Mouse (Mus musculus) megakaryocyte, embryonic 14.5 days (primary cell): ENCODE data around the gene Masp1. TPM values are rescaled to one million over a fixed set of nuclear protein-coding genes. Genes with fewer than 3 reads are reported as not detected.

Source experiments
- H3K27me3 ChIP-seq: replicated peaks from 2 replicates; pipeline ENCODE3; 2012; ENCODE audit warnings: inconsistent platforms
- H3K36me3 ChIP-seq: replicated peaks from 2 replicates; pipeline ENCODE3; 2012; ENCODE audit warnings: low read length, inconsistent platforms, mixed read lengths
- H3K4me1 ChIP-seq: 2 replicates; pipeline ENCODE4 v1.6.1; 2012; ENCODE audit warnings: inconsistent platforms
- H3K4me3 ChIP-seq: replicated peaks from 2 replicates; pipeline ENCODE3; 2012; ENCODE audit warnings: moderate library complexity, mild to moderate bottlenecking, inconsistent platforms
- H3K9me3 ChIP-seq: 2 replicates; pipeline ENCODE4 v1.6.1; 2012; ENCODE audit warnings: inconsistent platforms
- FLI1 ChIP-seq: IDR thresholded peaks from 2 replicates; pipeline ENCODE4 v1.6.1; 2012; ENCODE audit warnings: low read length, inconsistent platforms, mixed read lengths
- GATA1 ChIP-seq: IDR thresholded peaks from 3 replicates; pipeline ENCODE4 v1.6.1; 2012; ENCODE audit warnings: mixed read lengths, low read length, inconsistent platforms, borderline replicate concordance
- polyA plus RNA-seq: library from polyadenylated mRNA; stranded (reverse); fragments of >175 nt; gene quantifications from 2 replicates; pipeline ENCODE4 v1.2.3, GENCODE M21; 2012; ENCODE audit warnings: low replicate concordance; ENCODE audit not compliant: insufficient read depth

Gene Masp1
- 0.10 TPM in 1 of 2 replicates, not detected in the other for polyA plus RNA-seq

GRCm38 (mm10) chr16:23520235-23520871 is at the start of gene Masp1, which contains the start of gene Rtp4:
Masp1 (minus strand) TSS chr16:23520815.
Rtp4 (plus strand) TSS chr16:23520291.
- Histone ChIP-seq H3K36me3 (no peaks in the 10 kb centered on the region), H3K9me3 (no peaks in the 10 kb centered on the region), H3K4me3 (no peak within 1 kb of the TSS), H3K27me3 (peaks cover 12% of the 10 kb centered on the region), H3K4me1 (no peaks in the 10 kb centered on the region)
- TF ChIP-seq FLI1, result no peak
- no peak for TF ChIP-seq GATA1

GRCm38 (mm10) chr16:23568369-23568958 is 47.8 kb upstream of the Masp1 start:
- no peaks in the 10 kb centered on the region for H3K36me3 ChIP-seq
- peaks cover 4% of the 10 kb centered on the region; the same call in 1 of the 2 replicates for H3K9me3 ChIP-seq
- H3K4me1 ChIP-seq, result no peaks in the 10 kb centered on the region
- H3K4me3 ChIP-seq, result no peak overlapping the region
- no peak for TF ChIP-seq FLI1
- no peak for TF ChIP-seq GATA1
- H3K27me3 ChIP-seq, result no peaks in the 10 kb centered on the region

- H3K9me3 ChIP-seq, result no peaks in the 10 kb centered on the region; the same call in 1 of the 2 replicates
- TF ChIP-seq GATA1 (no peak), FLI1 (no peak)
- no peaks in the 10 kb centered on the region for H3K4me1 ChIP-seq
- H3K4me3 ChIP-seq, result no peak overlapping the region
- H3K36me3 ChIP-seq, result no peaks in the 10 kb centered on the region
- H3K27me3 ChIP-seq, result peaks cover 3% of the 10 kb centered on the region
Observed at GRCm38 (mm10) chr16:23557669-23558068, 37.1 kb upstream of the Masp1 start.

GRCm38 (mm10) chr16:23557195-23557594 is 36.6 kb upstream of the Masp1 start:
- TF ChIP-seq GATA1, result no peak
- no peak for TF ChIP-seq FLI1
- H3K4me3 ChIP-seq, result no peak overlapping the region
- no peaks in the 10 kb centered on the region; the same call in 1 of the 2 replicates for H3K9me3 ChIP-seq
- H3K4me1 ChIP-seq, result no peaks in the 10 kb centered on the region
- H3K27me3 ChIP-seq, result peaks cover 3% of the 10 kb centered on the region
- no peaks in the 10 kb centered on the region for H3K36me3 ChIP-seq

- no peaks in the 10 kb centered on the region; the same call in 1 of the 2 replicates for H3K9me3 ChIP-seq
- no peaks in the 10 kb centered on the region for H3K36me3 ChIP-seq
- no peak for TF ChIP-seq FLI1
- no peak for TF ChIP-seq GATA1
- no peaks in the 10 kb centered on the region for H3K4me1 ChIP-seq
- H3K4me3 ChIP-seq, result no peak overlapping the region
- H3K27me3 ChIP-seq, result peaks cover 9% of the 10 kb centered on the region
Observed at GRCm38 (mm10) chr16:23554673-23555072, 34.1 kb upstream of the Masp1 start.

- no peaks in the 10 kb centered on the region for H3K4me1 ChIP-seq
- peaks cover 11% of the 10 kb centered on the region for H3K27me3 ChIP-seq
- TF ChIP-seq GATA1 (no peak), FLI1 (no peak)
- H3K4me3 ChIP-seq, result no peak overlapping the region
- no peaks in the 10 kb centered on the region for H3K36me3 ChIP-seq
- H3K9me3 ChIP-seq, result no peaks in the 10 kb centered on the region
Observed at GRCm38 (mm10) chr16:23550981-23551582, 30.5 kb upstream of the Masp1 start.

- H3K9me3 ChIP-seq, result no peaks in the 10 kb centered on the region
- no peak for TF ChIP-seq FLI1
- no peak for TF ChIP-seq GATA1
- H3K36me3 ChIP-seq, result no peaks in the 10 kb centered on the region
- H3K4me3 ChIP-seq, result no peak overlapping the region
- H3K4me1 ChIP-seq, result no peaks in the 10 kb centered on the region
- H3K27me3 ChIP-seq, result peaks cover 11% of the 10 kb centered on the region
Observed at GRCm38 (mm10) chr16:23550346-23550980, 29.8 kb upstream of the Masp1 start.

- H3K27me3 ChIP-seq, result peaks cover 17% of the 10 kb centered on the region
- H3K9me3 ChIP-seq, result no peaks in the 10 kb centered on the region
- no peaks in the 10 kb centered on the region for H3K4me1 ChIP-seq
- no peaks in the 10 kb centered on the region for H3K36me3 ChIP-seq
- H3K4me3 ChIP-seq, result no peak overlapping the region
- no peak for TF ChIP-seq FLI1
- TF ChIP-seq GATA1, result no peak
Observed at GRCm38 (mm10) chr16:23547783-23548182, 27.2 kb upstream of the Masp1 start.

- Histone ChIP-seq H3K36me3 (no peaks in the 10 kb centered on the region), H3K27me3 (peaks cover 17% of the 10 kb centered on the region), H3K9me3 (no peaks in the 10 kb centered on the region), H3K4me1 (no peaks in the 10 kb centered on the region), H3K4me3 (no peak overlapping the region)
- TF ChIP-seq GATA1, result no peak
- no peak for TF ChIP-seq FLI1
Observed at GRCm38 (mm10) chr16:23544361-23544760, 23.7 kb upstream of the Masp1 start.

- Histone ChIP-seq H3K4me3 (no peak overlapping the region), H3K36me3 (no peaks in the 10 kb centered on the region), H3K4me1 (no peaks in the 10 kb centered on the region), H3K9me3 (no peaks in the 10 kb centered on the region), H3K27me3 (peaks cover 17% of the 10 kb centered on the region)
- no peak for TF ChIP-seq FLI1
- no peak for TF ChIP-seq GATA1
Observed at GRCm38 (mm10) chr16:23542866-23543265, 22.3 kb upstream of the Masp1 start.
